8 mouse cellular contexts compared by ENCODE assay signal in the genomic region with DNA sequence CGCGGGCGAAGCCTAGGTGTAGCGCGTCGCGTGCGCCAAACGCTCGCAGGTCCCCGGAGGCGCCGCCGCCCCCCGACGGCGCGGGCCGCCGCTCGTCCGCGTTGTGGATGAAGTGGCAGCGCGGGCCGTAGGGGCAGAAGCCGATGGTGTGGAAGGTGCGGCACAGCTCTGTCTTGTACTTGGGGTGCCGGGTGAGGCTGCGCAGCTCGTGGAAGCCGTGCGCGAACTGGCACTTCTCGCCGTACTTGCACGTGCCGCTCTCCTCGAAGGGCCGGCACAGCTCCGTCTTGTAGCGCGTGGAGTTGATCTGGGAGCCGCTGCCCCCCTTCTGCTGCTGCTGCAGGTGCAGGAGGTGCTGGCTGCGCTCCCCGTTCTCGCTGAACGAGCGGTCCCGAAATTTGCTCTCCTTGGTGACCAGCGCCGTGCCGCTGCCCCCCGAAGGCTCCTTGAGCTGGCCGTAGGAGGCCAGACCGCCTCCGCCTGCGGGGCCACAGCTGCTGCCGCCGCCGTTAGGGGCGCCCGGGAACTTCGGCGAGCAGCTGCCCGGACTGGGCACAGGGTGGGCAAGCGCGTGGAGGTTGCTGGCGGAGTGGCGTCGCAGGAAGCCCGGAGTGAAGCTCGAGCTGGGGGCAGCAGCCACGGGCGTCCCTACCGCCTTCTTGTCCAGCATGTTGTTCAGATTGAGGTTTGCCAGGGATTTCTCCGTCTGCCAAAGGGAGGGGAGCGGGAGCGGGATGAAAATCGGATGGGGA. TPM values are rescaled to one million over a fixed set of nuclear protein-coding genes. Genes with fewer than 3 reads are reported as not detected.
DNase-seq lines count a peak whose midpoint lies in the region; ATAC-seq lines count a peak whose summit lies in the region.

No protein-coding gene starts in this region.

- no peaks in the 10 kb centered on the region for H3K27me3 ChIP-seq in embryonic facial prominence, embryonic 10.5 days (replicated peaks; ENCODE audit: low read depth, poor library complexity, severe bottlenecking)
- no peaks in the 10 kb centered on the region for H3K27me3 ChIP-seq in heart, embryonic 13.5 days (replicated peaks)

- 1% methylated on average over 80 of the region's 80 CpGs for WGBS in embryonic facial prominence, embryonic 10.5 days
- 1% methylated on average over 80 of the region's 80 CpGs for WGBS in heart, embryonic 13.5 days

- no peaks in the 10 kb centered on the region for H3K9me3 ChIP-seq in embryonic facial prominence, embryonic 10.5 days
- no peaks in the 10 kb centered on the region for H3K9me3 ChIP-seq in heart, embryonic 13.5 days

- ATAC-seq in heart, embryonic 13.5 days (ENCODE audit: extremely low read depth, insufficient number of reproducible peaks, low FRiP score, low TSS enrichment), result no peak

- peaks cover 62% of the 10 kb centered on the region for H3K4me1 ChIP-seq in embryonic facial prominence, embryonic 10.5 days
- H3K4me1 ChIP-seq in heart, embryonic 13.5 days, result peaks cover 54% of the 10 kb centered on the region

- H3K27ac ChIP-seq in embryonic facial prominence, embryonic 10.5 days (replicated peaks), result peak overlapping the region; percentile 96
- H3K27ac ChIP-seq in heart, embryonic 13.5 days (replicated peaks), result peak overlapping the region; percentile 97

- H3K4me2 ChIP-seq in heart, embryonic 13.5 days, result peak overlapping the region; percentile 90

- peak; percentile 42 to 45 for DNase-seq in right cerebral cortex, postnatal 10 days (ENCODE audit: low spot score in 2 of 2)
- no peak for DNase-seq in right cerebral cortex, postnatal 25 days
- peak; percentile 76 for DNase-seq in embryonic facial prominence, embryonic 10.5 days (ENCODE audit: low spot score)
- DNase-seq in kidney, postnatal 14 days, result peak; percentile 64
- peak; percentile 75 to 78 for DNase-seq in lung, postnatal 4 days
- peak; percentile 52 to 57 for DNase-seq in spleen, postnatal 36 days (ENCODE audit: low spot score in 2 of 2)
- no peak for DNase-seq in left cerebral cortex, adult 9 months (ENCODE audit: low spot score in 2 of 2)

- peak overlapping the region; percentile 98 for H3K9ac ChIP-seq in heart, embryonic 13.5 days

- H3K4me3 ChIP-seq in embryonic facial prominence, embryonic 10.5 days, result peak overlapping the region; percentile 94
- H3K4me3 ChIP-seq in heart, embryonic 13.5 days, result peak overlapping the region; percentile 88

- H3K36me3 ChIP-seq in embryonic facial prominence, embryonic 10.5 days (replicated peaks), result peaks cover 31% of the 10 kb centered on the region
- H3K36me3 ChIP-seq in heart, embryonic 13.5 days, result peaks cover 23% of the 10 kb centered on the region

RNA-seq across cellular contexts. Expression of gene Zfp36l2, which starts 1.1 kb away (rescaled TPM):
- 10.8 and 12.0 TPM in 2 replicates for polyA plus RNA-seq in embryonic facial prominence, embryonic 10.5 days (2016; fragmentation: Nextera tagmentation; extraction: Ambion mirVana)
- polyA plus RNA-seq in heart, embryonic 13.5 days (2015; fragmentation: Nextera tagmentation; extraction: Ambion mirVana), result 5.6 and 6.2 TPM in 2 replicates

Comparison
In these comparisons a context has a peak if more than half of its experiments do, and no peak if none do; other contexts are left out.
1. DNase-seq: peak in right cerebral cortex, postnatal 10 days (2 of 2), embryonic facial prominence, embryonic 10.5 days (single experiment), kidney, postnatal 14 days (single experiment), lung, postnatal 4 days (2 of 2) and spleen, postnatal 36 days (2 of 2); none in right cerebral cortex, postnatal 25 days (single experiment) and left cerebral cortex, adult 9 months (0 of 2).